Mouse (Mus musculus) E14TG2a.4 (cell line): ENCODE data around the gene Smpd3.

Source experiments
- H3K27me3 ChIP-seq: 2 replicates; pipeline ENCODE4 v1.6.1; 2014; ENCODE audit warnings: low read length, control low read depth; ENCODE audit not compliant: insufficient read depth
- H3K36me3 ChIP-seq: 2 replicates; pipeline ENCODE4 v1.6.1; 2014; ENCODE audit warnings: low read length, control low read depth; ENCODE audit not compliant: insufficient read depth
- H3K4me1 ChIP-seq: replicated peaks from 2 replicates; pipeline ENCODE4 v1.6.1; 2014; ENCODE audit warnings: low read depth, low read length, control low read depth
- H3K4me3 ChIP-seq: replicated peaks from 2 replicates; pipeline ENCODE4 v1.5.1; 2014; ENCODE audit warnings: mild to moderate bottlenecking, low read length
- H3K9me3 ChIP-seq: 2 replicates; pipeline ENCODE4 v1.6.1; 2014; ENCODE audit warnings: low read length, control low read depth
- CTCF ChIP-seq: conservative IDR thresholded peaks from 2 replicates; pipeline ENCODE4 v1.5.1; 2014; ENCODE audit warnings: low read length
- NANOG ChIP-seq: IDR thresholded peaks from 2 replicates; pipeline ENCODE4 v1.6.1; 2014; ENCODE audit warnings: borderline replicate concordance, low read length, mixed read lengths
- POU5F1 ChIP-seq: IDR thresholded peaks from 2 replicates; pipeline ENCODE4 v1.6.1; 2014; ENCODE audit warnings: low read length, borderline replicate concordance

Gene Smpd3

DNA sequence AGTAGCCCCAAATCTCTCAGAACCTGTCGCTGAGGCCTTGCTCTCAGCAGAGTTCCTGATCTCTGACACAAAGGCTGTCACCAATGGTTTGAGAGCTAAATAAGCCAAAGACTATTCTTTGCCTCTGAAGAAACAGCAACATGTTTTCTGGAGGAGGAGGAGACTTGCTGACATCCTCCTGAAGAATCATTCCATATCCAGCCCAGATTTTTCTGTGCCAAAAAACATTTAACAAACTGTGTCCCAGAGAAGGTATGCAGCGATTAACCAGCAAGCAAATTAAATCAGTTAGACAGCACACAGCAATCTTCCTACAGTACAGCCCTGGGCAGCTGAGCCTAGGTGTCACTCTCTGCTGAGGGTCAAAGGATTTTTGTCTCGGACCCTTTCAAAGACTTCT is 64.3 kb downstream of the Smpd3 start:
- peaks cover 31% of the 10 kb centered on the region for H3K27me3 ChIP-seq
- no peaks in the 10 kb centered on the region for H3K36me3 ChIP-seq
- H3K4me3 ChIP-seq: no peak overlapping the region
- TF ChIP-seq POU5F1: no peak
- TF ChIP-seq CTCF: no peak
- no peak for TF ChIP-seq NANOG
- H3K4me1 ChIP-seq: peaks cover 31% of the 10 kb centered on the region
- H3K9me3 ChIP-seq: no peaks in the 10 kb centered on the region

DNA sequence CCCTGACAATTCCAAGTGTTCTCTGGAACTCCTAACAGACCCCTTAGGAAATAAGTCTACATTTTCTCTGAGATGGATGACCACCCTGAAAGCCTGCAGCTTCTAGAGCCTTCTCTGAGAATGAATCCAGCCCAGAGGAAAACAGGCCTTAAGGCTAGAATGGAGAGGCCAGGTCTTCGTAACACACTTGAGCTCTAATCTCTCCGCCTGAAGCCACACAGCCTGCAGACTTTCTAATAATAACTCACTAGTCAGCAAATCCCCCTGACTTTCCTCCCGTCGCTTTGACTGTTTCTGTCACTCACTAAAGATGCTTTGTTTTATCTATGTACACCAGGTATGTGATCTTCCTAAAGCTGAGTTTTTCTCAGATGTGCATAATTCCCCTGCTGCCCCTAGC is 66.4 kb downstream of the Smpd3 start:
- H3K36me3 ChIP-seq: no peaks in the 10 kb centered on the region
- H3K4me3 ChIP-seq: no peak overlapping the region
- H3K27me3 ChIP-seq: peaks cover 49% of the 10 kb centered on the region
- no peak for TF ChIP-seq CTCF
- TF ChIP-seq NANOG: no peak
- TF ChIP-seq POU5F1: no peak
- H3K4me1 ChIP-seq: 0 out of 2 replicates have a peak, but pooled peaks cover 14% of the 10 kb centered on the region
- H3K9me3 ChIP-seq: no peaks in the 10 kb centered on the region

DNA sequence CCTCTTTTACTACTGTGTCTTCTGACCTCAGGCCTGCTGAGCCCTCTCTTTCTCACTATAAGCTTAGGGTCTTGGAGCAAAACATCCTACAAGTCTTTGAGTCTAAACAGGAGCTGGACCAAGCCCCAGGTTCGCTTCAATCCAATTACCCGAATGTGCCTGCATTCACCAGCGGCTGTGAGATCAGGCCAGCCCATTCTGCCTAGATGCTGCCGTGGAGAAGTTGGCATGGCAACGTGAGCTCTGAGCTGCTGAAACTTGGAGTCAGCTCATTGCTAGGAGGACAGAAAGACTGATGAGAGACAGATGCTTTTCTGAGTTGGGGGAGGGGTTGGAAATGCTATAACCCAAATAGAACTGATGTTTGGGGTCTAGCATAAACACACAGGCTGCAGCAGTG is 67.0 kb downstream of the Smpd3 start:
- H3K36me3 ChIP-seq: no peaks in the 10 kb centered on the region
- H3K9me3 ChIP-seq: no peaks in the 10 kb centered on the region
- no peak overlapping the region for H3K4me3 ChIP-seq
- peaks cover 55% of the 10 kb centered on the region for H3K27me3 ChIP-seq
- TF ChIP-seq NANOG: no peak
- no peak for TF ChIP-seq POU5F1
- no peak for TF ChIP-seq CTCF
- H3K4me1 ChIP-seq: peaks cover 13% of the 10 kb centered on the region

DNA sequence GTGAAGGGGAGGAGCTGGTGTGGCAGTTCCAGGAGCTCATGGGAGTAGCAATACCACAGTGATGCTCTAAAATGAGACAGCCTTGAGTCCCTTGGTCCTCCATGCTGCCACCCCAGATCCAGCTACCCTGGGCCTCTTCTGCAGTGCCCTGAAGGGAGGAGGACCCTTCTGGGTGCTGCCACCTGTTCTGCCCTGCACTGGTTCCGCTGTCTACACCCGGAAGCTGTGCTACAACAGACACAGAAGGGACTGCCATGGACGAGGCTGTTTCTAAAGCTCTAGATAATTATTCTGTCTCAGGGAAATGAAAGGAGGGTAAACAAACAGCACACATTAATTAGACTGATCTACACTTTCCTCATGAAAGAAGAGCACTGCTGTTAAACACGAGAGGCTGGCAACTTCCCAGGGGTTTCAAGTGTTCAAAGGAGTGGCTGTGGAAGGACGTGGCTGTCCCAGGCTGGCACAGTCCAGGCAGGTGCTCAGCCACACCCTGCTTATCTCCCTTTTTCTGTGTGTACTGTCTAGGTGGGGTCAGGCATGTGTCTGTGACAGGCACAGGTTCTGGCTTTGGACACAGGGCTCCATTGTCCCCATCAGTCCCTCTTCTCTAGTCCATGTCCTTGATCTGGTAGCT is 69.0 kb downstream of the Smpd3 start:
- peaks cover 73% of the 10 kb centered on the region for H3K27me3 ChIP-seq
- no peaks in the 10 kb centered on the region for H3K36me3 ChIP-seq
- TF ChIP-seq POU5F1 (no peak), CTCF (no peak), NANOG (no peak)
- H3K4me3 ChIP-seq: no peak overlapping the region
- H3K4me1 ChIP-seq: peaks cover 22% of the 10 kb centered on the region
- H3K9me3 ChIP-seq: no peaks in the 10 kb centered on the region

DNA sequence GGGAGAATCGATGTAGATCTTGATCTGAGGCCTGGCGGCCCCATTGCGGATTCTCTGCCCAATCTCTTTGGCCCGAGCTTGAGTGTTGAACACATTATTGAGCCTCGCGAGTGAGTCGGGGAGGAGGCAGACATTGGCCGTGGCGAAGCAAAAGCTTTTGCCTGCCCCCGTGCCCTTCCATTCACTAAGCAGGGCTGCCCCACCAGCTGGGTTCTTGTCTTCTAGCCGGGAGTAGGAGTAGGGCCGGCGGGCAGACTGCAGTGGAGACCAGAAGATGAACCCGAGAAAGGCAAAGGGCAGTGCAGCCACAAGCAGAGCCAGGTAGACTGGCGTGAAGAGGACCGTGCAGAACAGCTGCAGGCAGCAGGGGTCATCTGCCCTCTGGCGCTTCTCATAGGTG is 72.4 kb downstream of the Smpd3 start:
- Histone ChIP-seq H3K27me3 (peaks cover 62% of the 10 kb centered on the region), H3K4me1 (peaks cover 17% of the 10 kb centered on the region), H3K9me3 (no peaks in the 10 kb centered on the region), H3K4me3 (peak overlapping the region; percentile 62), H3K36me3 (peaks cover 19% of the 10 kb centered on the region)
- TF ChIP-seq NANOG (no peak), POU5F1 (no peak), CTCF (no peak)

DNA sequence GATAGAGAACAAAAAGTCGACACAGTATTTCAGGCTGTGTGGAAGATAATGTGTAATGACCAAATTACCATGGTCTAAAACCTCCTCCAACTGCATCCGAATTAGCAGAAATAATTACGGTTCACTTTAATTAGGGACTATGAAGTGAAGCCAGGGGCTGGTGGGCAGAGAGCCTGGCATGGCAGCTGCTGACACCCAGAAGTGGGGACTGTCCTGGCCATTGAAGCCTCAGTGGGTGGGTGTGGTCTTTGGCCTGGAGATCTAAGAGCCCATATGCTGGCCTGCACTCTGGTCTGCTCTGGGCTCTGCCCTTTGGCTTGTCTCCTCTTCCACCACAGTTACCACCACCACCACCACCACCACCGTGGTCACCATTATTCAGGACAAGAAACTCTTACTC is 73.9 kb downstream of the Smpd3 start:
- peaks cover 16% of the 10 kb centered on the region for H3K4me1 ChIP-seq
- no peaks in the 10 kb centered on the region for H3K9me3 ChIP-seq
- H3K4me3 ChIP-seq: no peak overlapping the region
- peaks cover 47% of the 10 kb centered on the region for H3K27me3 ChIP-seq
- peaks cover 34% of the 10 kb centered on the region for H3K36me3 ChIP-seq
- no peak for TF ChIP-seq CTCF
- no peak for TF ChIP-seq NANOG
- TF ChIP-seq POU5F1: no peak

DNA sequence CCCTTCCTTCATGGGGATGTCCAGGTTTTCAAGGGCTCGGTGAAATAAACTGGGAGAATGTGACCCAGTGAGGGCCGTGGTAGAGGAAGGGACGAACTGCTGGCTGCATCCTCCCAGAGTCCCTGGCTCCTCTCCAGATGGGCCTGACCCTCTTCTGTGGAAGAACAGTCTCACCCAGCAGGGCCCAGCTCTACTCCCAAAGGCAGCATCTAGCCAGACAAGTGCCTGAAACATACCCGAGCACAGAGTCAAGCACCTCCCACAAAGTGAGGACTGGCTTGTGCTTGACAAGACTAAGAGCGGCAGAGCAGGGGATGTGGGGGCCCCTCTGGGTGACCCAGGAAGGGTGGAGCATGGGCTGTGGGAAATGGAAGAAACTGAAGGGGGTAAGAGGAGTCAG is 75.4 kb downstream of the Smpd3 start:
- Histone ChIP-seq H3K36me3 (peaks cover 49% of the 10 kb centered on the region), H3K27me3 (peaks cover 33% of the 10 kb centered on the region), H3K9me3 (no peaks in the 10 kb centered on the region), H3K4me1 (peaks cover 16% of the 10 kb centered on the region), H3K4me3 (no peak overlapping the region)
- no peak for TF ChIP-seq NANOG
- no peak for TF ChIP-seq POU5F1
- TF ChIP-seq CTCF: no peak

DNA sequence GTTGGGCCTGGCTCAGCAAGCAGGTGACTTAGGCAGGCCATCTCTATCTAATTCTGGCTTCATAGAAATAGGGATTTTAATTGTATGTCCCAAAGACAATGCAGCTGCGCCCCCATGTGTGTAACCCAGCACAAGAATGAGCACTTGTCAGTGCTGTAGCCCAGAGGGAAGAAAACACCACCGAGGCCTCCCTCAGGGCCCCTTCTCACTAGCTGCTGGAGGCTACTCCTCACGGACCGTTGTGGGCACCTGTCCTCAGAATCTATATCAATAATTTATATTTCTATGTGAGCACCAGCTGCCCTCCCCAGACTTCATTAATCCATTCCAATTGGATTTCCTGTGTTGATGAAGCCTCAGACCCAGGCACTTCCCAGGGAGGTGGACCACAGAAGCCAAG is 76.9 kb downstream of the Smpd3 start:
- Histone ChIP-seq H3K9me3 (no peaks in the 10 kb centered on the region), H3K27me3 (peaks cover 19% of the 10 kb centered on the region), H3K4me3 (no peak overlapping the region), H3K4me1 (peaks cover 14% of the 10 kb centered on the region), H3K36me3 (peaks cover 63% of the 10 kb centered on the region)
- TF ChIP-seq CTCF (no peak), NANOG (no peak), POU5F1 (no peak)

DNA sequence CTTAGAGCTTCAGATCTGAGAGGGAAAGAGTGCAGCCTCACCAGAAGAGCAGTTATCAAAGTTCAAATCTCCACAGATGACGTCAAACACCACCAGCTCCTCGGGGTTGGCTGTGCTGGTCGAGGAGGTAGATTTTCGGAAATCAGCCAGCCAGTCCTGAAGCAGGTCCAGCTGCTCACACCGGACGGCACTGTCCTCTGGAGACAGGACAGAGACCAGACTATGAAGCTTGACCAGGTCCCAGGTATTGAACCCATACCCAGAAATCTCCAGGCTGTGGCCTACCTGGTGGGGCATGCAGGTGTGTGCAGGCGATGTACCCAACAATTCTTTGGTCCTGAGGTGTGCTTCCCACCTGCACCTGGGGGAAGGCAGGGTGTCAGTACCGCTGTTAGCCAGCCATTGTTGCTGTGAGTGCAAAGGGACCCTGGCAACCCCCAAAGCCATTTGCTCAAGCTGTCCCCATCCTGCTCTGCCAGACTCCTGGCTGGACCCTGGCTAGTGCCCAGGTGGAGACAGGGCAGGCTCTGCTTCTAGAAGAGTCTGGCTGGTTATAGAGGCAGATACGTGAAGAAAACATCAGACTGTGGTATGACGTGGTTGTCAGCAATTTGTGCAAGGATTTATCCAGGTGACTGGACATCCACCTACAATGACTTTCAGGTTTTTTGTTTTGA is 78.1 kb downstream of the Smpd3 start:
- no peak for TF ChIP-seq CTCF
- no peak for TF ChIP-seq POU5F1
- no peak for TF ChIP-seq NANOG
- Histone ChIP-seq H3K4me3 (no peak overlapping the region), H3K36me3 (peaks cover 74% of the 10 kb centered on the region), H3K9me3 (no peaks in the 10 kb centered on the region), H3K4me1 (peaks cover 14% of the 10 kb centered on the region), H3K27me3 (peaks cover 8% of the 10 kb centered on the region; the same call in 1 of the 2 replicates)
